Comparison of ENCODE assay signal across 8 mouse cellular contexts in genomic region chr3:27984620-27985019, GRCm38 (mm10). TPM values are rescaled to one million over a fixed set of nuclear protein-coding genes. Genes with fewer than 3 reads are reported as not detected.
DNase-seq lines count a peak whose midpoint lies in the region; ATAC-seq lines count a peak whose summit lies in the region.

No protein-coding gene starts in this region.

- peak overlapping the region; percentile 49; the same call in 1 of the 2 replicates for H3K27ac ChIP-seq in kidney, embryonic 15.5 days
- H3K27ac ChIP-seq in forebrain, embryonic 10.5 days: no peak overlapping the region
- peak overlapping the region; percentile 72 for H3K27ac ChIP-seq in hindbrain, embryonic 15.5 days (replicated peaks)
- peak overlapping the region; percentile 38 for H3K27ac ChIP-seq in midbrain, embryonic 14.5 days (replicated peaks; ENCODE audit: low read depth, low read length)

- H3K9ac ChIP-seq in kidney, embryonic 15.5 days: no peak overlapping the region
- no peak overlapping the region for H3K9ac ChIP-seq in hindbrain, embryonic 15.5 days
- peak overlapping the region; percentile 17; the same call in 1 of the 2 replicates for H3K9ac ChIP-seq in midbrain, embryonic 14.5 days (replicated peaks; ENCODE audit: low read length)

- no peak for ATAC-seq in kidney, embryonic 15.5 days (replicated peaks; ENCODE audit: low FRiP score)
- no peak for ATAC-seq in hindbrain, embryonic 15.5 days (ENCODE audit: low FRiP score, low read depth)
- no peak for ATAC-seq in midbrain, embryonic 14.5 days (ENCODE audit: low FRiP score, low TSS enrichment)

- peak overlapping the region; percentile 56 for H3K4me2 ChIP-seq in kidney, embryonic 15.5 days
- H3K4me2 ChIP-seq in hindbrain, embryonic 15.5 days: peak overlapping the region; percentile 43
- H3K4me2 ChIP-seq in midbrain, embryonic 14.5 days (ENCODE audit: low read length): peak overlapping the region; percentile 44

- no peaks in the 10 kb centered on the region for H3K27me3 ChIP-seq in kidney, embryonic 15.5 days
- H3K27me3 ChIP-seq in forebrain, embryonic 10.5 days (ENCODE audit: poor library complexity, severe bottlenecking): no peaks in the 10 kb centered on the region
- H3K27me3 ChIP-seq in hindbrain, embryonic 15.5 days: no peaks in the 10 kb centered on the region
- no peaks in the 10 kb centered on the region for H3K27me3 ChIP-seq in midbrain, embryonic 14.5 days (ENCODE audit: control insufficient read depth, insufficient read depth, low read length)

- WGBS in kidney, embryonic 15.5 days: 58% methylated on average over 4 of the region's 4 CpGs
- WGBS in forebrain, embryonic 10.5 days: 84% methylated on average over 4 of the region's 4 CpGs
- 61% methylated on average over 4 of the region's 4 CpGs for WGBS in hindbrain, embryonic 15.5 days
- WGBS in midbrain, embryonic 14.5 days: 46% methylated on average over 4 of the region's 4 CpGs

- H3K4me3 ChIP-seq in kidney, embryonic 15.5 days (replicated peaks): peak overlapping the region; percentile 35
- peak overlapping the region; percentile 41; the same call in 1 of the 2 replicates for H3K4me3 ChIP-seq in forebrain, embryonic 10.5 days
- H3K4me3 ChIP-seq in hindbrain, embryonic 15.5 days: peak overlapping the region; percentile 29
- peak overlapping the region; percentile 7; the same call in 1 of the 2 replicates for H3K4me3 ChIP-seq in midbrain, embryonic 14.5 days (replicated peaks; ENCODE audit: low read depth, low read length)

- H3K36me3 ChIP-seq in kidney, embryonic 15.5 days: no peaks in the 10 kb centered on the region
- no peaks in the 10 kb centered on the region for H3K36me3 ChIP-seq in forebrain, embryonic 10.5 days (replicated peaks)
- no peaks in the 10 kb centered on the region for H3K36me3 ChIP-seq in hindbrain, embryonic 15.5 days
- no peaks in the 10 kb centered on the region for H3K36me3 ChIP-seq in midbrain, embryonic 14.5 days (ENCODE audit: control insufficient read depth, insufficient read depth, low read length)

- DNase-seq in kidney, adult 8-10 months: no peak
- DNase-seq in forebrain, embryonic 10.5 days (ENCODE audit: extremely low spot score, low spot score): no peak
- no peak for DNase-seq in midbrain, embryonic 14.5 days
- no peak for DNase-seq in frontal cortex, postnatal 10 days (ENCODE audit: low spot score in 2 of 2)
- no peak for DNase-seq in adrenal gland, postnatal 10 days
- DNase-seq in cerebellum, adult 18-20 months: no peak

- H3K9me3 ChIP-seq in kidney, embryonic 15.5 days (replicated peaks): no peaks in the 10 kb centered on the region
- H3K9me3 ChIP-seq in forebrain, embryonic 10.5 days: no peaks in the 10 kb centered on the region
- no peaks in the 10 kb centered on the region for H3K9me3 ChIP-seq in hindbrain, embryonic 15.5 days
- H3K9me3 ChIP-seq in midbrain, embryonic 14.5 days (ENCODE audit: control insufficient read depth, low read length): no peaks in the 10 kb centered on the region

- peaks cover 18% of the 10 kb centered on the region for H3K4me1 ChIP-seq in kidney, embryonic 15.5 days
- peaks cover 32% of the 10 kb centered on the region for H3K4me1 ChIP-seq in forebrain, embryonic 10.5 days
- H3K4me1 ChIP-seq in hindbrain, embryonic 15.5 days (replicated peaks): 0 out of 2 replicates have a peak, but pooled peaks cover 12% of the 10 kb centered on the region
- 0 out of 2 replicates have a peak, but pooled peaks cover 7% of the 10 kb centered on the region for H3K4me1 ChIP-seq in midbrain, embryonic 14.5 days (ENCODE audit: control insufficient read depth, insufficient read depth, low read length)

RNA-seq across cellular contexts. Expression of gene Pld1, which starts 46.1 kb away (rescaled TPM):
- polyA plus RNA-seq in kidney, embryonic 15.5 days (2015; fragmentation: Nextera tagmentation; extraction: Ambion mirVana): 5.0 and 6.0 TPM in 2 replicates
- 1.7 and 1.8 TPM in 2 replicates for polyA plus RNA-seq in forebrain, embryonic 10.5 days (2016; fragmentation: Nextera tagmentation; extraction: Ambion mirVana)
- polyA plus RNA-seq in hindbrain, embryonic 15.5 days (2015; fragmentation: Nextera tagmentation; extraction: Ambion mirVana): 5.2 and 5.5 TPM in 2 replicates
- polyA plus RNA-seq in midbrain, embryonic 14.5 days (2014; fragmentation: Nextera tagmentation; extraction: Ambion mirVana): 2.3 and 5.4 TPM in 2 replicates
- total RNA-seq in adrenal gland, postnatal 10 days (2021): 10 to 100 TPM; 11.7 to 12.6 TPM
